Mouse (Mus musculus) frontal cortex, postnatal 36 days (tissue): ENCODE data around the gene Mgat4c.

Source experiments
- DNase-seq, 2 experiments: peaks; one replicate each; pipeline ENCODE4 v3.0.0; 2022; ENCODE audit warnings: low spot score in 2 of 2

Mgat4c gene

DNA sequence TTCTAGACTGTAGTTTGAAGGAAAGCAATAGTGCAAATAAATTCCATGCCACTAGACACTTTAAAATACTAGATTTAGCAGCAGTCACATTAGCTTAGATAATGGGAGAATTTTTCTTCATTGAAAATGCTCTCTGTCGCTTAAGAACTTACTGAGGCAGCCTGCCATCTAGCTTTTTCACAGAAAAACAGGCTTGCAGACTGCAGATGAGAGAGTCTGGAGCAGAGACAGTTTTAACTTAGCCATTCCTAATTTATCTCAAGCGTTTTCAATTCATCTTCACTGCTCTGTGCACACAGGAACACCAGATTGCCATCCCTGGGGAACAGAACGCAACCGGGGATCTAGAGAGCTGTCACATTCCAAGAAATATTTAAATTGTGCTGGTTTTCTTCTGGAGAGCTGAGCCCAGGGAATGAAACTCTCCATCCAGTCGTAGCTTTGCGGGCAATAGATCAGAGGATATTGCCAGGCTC is at the start of gene Mgat4c:
Mgat4c (plus strand) TSS at position 51 of the 476 bp plus-strand sequence.
- DNase-seq: peak; percentile 53 to 71

- DNase-seq: no peak
Measured at GRCm38 (mm10) chr10:101635266-101635665, 46.0 kb upstream of the Mgat4c start.

DNA sequence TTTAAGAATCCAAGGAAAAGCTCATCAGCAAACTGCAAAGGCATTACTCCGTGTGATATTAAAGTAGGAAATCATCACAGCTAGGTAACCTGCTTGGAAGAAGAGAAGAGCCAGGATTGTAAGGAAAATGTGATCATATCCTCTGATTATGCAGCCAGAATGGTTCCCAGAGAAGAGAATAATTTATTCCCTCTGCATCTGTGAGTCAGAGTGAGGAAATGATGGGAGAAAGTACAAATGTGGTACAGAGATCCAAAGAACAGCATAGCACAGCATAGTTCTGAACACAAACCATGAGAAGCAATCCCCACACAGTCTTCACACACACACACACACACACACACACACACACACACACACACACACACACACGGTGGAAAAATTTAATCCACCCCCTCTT is 40.2 kb upstream of the Mgat4c start:
- DNase-seq: peak in 1 of 2 experiments; percentile 7

- DNase-seq: no peak
Measured at GRCm38 (mm10) chr10:101681914-101682313, 627 bp downstream of the Mgat4c start.

- DNase-seq: no peak
Measured at GRCm38 (mm10) chr10:101761828-101762227, 80.5 kb downstream of the Mgat4c start.

DNA sequence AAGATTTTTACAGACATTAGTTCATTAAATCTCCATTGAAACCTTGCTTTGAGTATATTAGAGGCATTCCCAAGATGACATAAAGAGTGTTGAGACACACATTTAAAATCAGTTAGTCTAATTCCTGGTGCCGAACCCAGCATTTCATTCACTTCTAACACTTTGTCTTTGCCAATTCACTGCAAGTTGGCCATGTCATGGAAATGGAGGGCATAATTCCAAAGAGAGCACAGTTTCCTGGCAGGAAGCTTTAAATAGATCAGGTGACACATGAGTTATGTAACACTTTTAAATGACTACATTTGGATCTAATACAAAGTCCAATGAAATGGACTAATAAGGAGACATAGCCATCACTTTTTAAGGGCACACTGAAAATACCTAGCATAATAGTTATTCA is 89.4 kb downstream of the Mgat4c start:
- no peak for DNase-seq

GRCm38 (mm10) chr10:101771157-101771556 is 89.9 kb downstream of the Mgat4c start:
- no peak for DNase-seq

DNA sequence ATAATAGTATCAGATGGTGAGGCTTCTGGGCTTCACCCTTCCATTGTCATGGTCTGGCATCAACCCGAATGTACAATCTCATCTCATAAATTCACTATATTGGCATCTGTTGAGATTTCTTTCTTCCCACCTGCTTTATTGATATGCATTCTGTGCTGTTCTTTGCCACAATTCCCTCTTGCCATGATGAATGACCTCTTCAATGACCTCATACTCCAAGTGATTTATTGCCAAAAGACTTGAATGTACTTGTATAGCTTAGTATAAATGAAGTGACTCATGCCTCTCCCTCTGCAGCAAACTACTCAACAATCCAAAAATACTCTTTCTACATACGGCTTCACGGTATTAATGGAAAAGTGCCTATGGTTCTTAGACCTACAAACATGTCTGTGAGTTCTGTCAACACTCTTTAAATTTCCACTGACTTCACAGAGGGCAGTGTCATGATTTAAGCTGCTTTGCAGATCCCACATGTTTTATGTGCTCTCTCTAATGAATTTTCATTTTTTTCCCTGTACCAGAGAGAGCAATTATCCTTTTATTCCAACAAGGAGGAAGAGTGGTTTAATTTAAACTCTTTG is 102.0 kb downstream of the Mgat4c start:
- no peak for DNase-seq

DNA sequence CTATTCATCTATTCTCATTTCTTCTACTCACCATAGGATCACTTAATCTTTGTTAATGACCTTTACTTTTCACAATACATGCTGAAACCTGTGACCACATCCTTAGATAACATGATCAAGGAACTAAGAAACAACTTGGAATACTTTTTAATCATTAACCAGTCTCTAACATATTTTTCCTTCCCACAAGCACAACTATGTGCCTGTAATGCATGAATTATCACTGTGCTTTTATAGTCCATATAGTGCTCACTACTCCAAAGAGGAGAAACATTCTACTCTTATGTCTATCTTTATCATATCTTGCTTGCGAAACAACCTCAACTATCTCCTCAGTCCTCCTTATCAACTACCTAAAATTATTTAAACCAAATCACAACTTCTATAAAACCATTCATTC is 114.2 kb downstream of the Mgat4c start:
- no peak for DNase-seq

- no peak for DNase-seq
Measured at GRCm38 (mm10) chr10:101798831-101799474, 117.7 kb downstream of the Mgat4c start.

DNA sequence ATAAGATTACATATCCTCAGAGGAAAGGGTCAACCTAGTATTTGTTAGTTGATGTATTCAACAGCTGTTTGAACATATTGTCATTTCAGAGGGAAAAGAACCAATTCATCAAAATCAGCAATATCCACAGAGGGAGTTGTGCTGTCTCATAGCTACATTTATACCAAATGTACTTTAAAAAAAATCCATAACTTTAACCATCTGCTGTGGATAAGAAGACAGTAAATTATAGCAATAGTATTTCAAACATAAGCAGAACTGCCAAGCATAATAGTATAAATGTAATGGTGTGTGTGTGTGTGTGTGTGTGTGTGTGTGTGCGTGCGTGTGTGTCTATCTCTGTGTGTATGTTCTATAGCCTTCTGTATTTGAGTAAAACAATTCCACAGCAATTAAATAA is 127.5 kb downstream of the Mgat4c start:
- peak in 1 of 2 experiments; percentile 20 for DNase-seq

DNA sequence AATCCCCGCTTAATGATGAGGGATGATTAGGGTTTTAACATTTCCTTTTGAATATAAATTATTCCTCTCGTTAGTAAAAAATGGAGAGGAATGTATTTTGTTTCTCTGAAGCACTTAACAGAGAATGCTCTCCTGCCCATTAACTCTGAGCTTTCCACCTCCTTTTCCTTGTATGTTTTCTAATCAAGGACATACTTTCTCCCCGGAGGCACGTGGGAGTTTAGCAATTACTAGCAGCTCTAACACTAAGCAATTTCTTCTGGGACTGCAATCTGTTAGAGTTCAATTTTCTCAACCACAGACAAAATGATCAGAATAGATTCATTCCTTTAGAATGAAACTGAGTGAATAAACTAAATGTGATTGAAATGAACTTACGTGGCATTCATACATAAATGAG is 135.6 kb downstream of the Mgat4c start:
- no peak for DNase-seq

DNA sequence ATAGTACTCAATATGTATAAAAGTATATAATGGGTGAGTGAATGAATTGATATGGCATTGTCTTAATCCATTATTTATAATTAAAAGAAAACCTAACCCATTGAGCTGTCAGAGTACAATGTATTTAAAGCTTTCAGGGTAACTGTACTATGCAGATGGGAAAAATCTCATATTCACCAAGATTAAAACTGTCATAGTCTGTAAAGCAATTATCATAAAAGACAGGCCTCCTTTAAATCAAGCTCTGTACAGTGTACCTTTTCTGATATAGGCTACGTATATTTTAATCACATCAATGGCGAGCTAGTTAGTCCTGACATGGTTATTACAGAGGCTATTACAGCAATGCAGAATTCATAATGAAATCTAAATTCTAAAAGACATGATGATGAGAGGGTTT is 146.7 kb downstream of the Mgat4c start:
- DNase-seq: no peak

- no peak for DNase-seq
Measured at GRCm38 (mm10) chr10:101856115-101856514, 174.8 kb downstream of the Mgat4c start.

- DNase-seq: no peak
Measured at GRCm38 (mm10) chr10:101889866-101890265, 208.6 kb downstream of the Mgat4c start.

- no peak for DNase-seq
Measured at GRCm38 (mm10) chr10:101917328-101917814, 236.1 kb downstream of the Mgat4c start.

DNA sequence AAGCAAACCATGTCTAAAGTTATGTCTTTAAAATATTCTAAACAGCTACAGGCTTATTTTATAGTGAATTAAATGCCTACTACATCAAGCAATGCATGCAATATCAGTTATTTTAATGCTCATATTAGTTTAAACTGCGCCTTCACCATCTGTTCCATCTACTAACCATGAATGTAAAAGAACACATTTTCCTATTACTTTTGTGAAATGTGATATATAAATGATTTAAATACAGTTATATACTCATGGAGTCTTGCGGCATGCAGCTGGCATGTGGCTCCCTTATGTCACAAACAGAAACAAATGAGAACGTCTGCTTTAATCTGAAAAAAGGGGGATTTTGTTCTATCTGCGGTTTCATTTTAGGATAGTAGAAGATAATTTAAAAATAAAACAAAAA is 316.3 kb downstream of the Mgat4c start:
- no peak for DNase-seq

DNA sequence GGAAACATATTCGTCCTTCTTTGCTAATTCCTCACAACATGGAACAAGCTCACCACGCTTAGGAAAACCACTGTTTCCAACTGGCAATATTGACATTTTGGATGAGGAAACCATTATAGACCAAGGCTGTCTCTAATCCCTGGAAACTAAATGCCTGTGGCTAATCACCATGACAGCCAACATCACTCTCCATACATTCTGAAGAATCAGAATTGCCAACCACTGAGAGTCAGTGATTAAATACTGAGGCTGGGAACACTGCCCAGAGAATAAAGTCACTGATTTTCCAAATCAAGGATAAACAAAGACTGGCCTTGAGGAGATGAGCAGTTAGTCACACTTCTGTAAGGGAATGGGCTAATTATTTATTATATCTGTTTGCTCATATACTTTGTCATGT is 361.2 kb downstream of the Mgat4c start:
- no peak for DNase-seq

DNA sequence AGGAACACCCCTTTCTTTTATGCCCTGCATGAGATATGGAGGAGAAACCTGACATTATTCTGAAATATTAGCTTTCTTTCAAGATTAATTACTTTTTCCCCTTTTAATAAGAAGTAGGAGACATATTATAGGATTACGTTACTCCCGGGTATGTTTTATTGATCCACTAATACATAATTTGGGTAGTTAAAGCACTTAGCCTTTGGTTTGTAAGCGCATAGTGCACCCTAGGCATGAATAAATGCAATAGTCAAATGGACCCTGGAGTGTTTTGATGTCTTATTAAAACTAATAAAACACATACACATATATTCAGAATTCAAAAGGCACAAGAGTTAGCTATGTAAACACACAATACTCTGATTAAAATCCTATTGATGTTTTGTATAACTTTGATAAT is 374.9 kb downstream of the Mgat4c start:
- DNase-seq: no peak

- DNase-seq: no peak
Measured at GRCm38 (mm10) chr10:102056975-102057565, 375.8 kb downstream of the Mgat4c start.

GRCm38 (mm10) chr10:102074541-102075398 is 393.5 kb downstream of the Mgat4c start:
- no peak for DNase-seq

DNA sequence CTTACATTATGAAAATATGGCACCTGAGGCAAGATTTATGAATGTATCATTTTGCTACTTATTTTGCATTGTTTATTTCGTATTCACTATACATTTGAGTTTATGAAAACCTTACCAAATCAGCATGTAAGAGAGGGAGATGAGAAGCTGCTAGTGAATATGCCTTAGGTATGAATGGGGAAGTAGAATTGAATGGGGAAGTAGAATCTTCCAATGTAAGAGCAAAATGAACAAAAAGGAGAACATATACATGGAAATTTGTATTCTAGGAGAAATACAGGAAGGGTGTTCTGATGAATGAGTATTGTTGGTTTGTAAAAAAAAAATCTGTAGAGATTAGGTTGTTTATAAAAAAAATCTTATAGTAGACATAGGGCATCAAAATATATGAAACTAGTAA is 441.9 kb downstream of the Mgat4c start:
- DNase-seq: no peak
